ENCODE assay signal across 1 mouse cellular context in the genomic region with DNA sequence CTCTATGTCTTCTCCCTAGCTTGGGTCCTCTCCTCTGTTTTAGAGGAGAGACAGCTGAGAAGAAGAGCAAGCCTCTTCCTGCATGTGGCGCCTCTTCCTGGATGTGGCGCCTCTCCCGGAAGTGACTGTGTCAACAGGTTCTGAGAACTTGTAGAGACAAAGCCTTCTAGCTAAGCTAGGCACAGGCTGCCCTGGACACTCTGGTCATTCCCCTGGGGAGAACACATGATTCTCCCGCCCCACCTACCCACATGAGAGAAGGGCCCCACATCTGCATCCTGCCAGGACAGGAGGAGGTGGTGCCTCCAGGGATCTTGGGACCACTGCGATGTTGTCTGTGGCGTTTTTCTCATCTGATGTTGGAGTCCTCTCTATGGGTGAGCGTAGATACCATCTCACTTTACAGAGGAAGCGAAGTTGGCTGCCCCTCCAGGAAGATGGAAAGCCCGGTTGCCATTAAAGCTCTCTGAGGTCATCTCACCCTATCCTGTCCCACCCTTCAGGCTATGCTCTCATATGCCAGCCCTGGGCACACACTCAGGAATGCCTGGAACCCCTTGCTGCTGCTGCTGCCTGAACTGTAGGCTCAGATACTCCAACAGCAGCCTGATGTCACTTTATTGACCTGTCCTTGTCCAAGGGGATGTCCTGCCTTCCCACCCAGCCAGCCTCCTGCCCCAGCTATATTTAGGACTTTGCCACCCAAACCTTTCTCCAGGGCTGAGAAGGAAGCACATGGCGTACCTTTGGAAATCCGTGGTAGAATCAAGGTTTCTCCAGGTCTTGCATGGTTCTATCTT.
TF ChIP-seq lines count a peak whose summit lies in the region.

No protein-coding gene starts in this region.

TF ChIP-seq in CH12.LX, 34 proteins besides CTCF, POLR2A, EP300 and RAD21:
- TF ChIP-seq ELF1 (IDR thresholded peaks at IDR 0.05; ENCODE audit: low read depth, low read length) (0 out of 2 replicates have a peak, but pooled peaks have one; percentile 9), POLR2AphosphoS2 (IDR thresholded peaks at IDR 0.05; ENCODE audit: low read depth, low read length) (no peak)
